Comparison of ENCODE assay signal across 8 mouse cellular contexts in the genomic region with DNA sequence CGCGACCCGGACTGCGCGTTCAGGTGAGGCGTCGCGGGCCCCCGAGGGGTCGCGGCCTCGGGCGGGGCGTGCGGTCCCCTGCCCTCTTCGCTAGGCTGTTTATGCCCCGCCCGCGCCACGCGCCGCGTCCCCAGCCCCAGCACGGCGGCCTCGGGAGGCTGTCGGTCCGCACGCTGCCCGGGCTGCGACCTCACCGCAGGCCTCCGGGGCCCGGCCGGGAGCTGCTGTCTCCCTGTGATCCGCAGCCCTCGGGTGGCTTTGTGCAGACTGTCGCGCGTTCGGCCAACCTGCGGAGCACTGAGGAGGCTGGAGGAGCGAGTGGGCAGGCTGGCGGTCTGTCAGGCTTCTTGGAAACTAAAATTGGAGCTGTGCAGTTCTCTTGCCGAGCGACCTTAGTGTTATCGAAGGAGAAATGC. TPM values are rescaled to one million over a fixed set of nuclear protein-coding genes. Genes with fewer than 3 reads are reported as not detected.
DNase-seq lines count a peak whose midpoint lies in the region; ATAC-seq lines count a peak whose summit lies in the region.

No protein-coding gene starts in this region.

- peaks cover 25% of the 10 kb centered on the region for H3K4me1 ChIP-seq in hindbrain, embryonic 15.5 days (replicated peaks)
- H3K4me1 ChIP-seq in limb, embryonic 13.5 days: peaks cover 18% of the 10 kb centered on the region
- peaks cover 18% of the 10 kb centered on the region for H3K4me1 ChIP-seq in midbrain, embryonic 12.5 days

- ATAC-seq in frontal cortex, adult (ENCODE audit: low TSS enrichment): peak; percentile 55
- peak; percentile 75 for ATAC-seq in hindbrain, embryonic 15.5 days (ENCODE audit: low FRiP score, low read depth)
- no peak; the same call in none of the 2 replicates for ATAC-seq in limb, embryonic 13.5 days (ENCODE audit: low FRiP score, low read depth)
- no peak; the same call in 1 of the 2 replicates for ATAC-seq in midbrain, embryonic 12.5 days (ENCODE audit: low FRiP score, low read depth)

- no peaks in the 10 kb centered on the region for H3K36me3 ChIP-seq in hindbrain, embryonic 15.5 days
- no peaks in the 10 kb centered on the region for H3K36me3 ChIP-seq in limb, embryonic 13.5 days
- no peaks in the 10 kb centered on the region for H3K36me3 ChIP-seq in midbrain, embryonic 12.5 days

- H3K27me3 ChIP-seq in hindbrain, embryonic 15.5 days: no peaks in the 10 kb centered on the region
- no peaks in the 10 kb centered on the region for H3K27me3 ChIP-seq in limb, embryonic 13.5 days
- no peaks in the 10 kb centered on the region for H3K27me3 ChIP-seq in midbrain, embryonic 12.5 days

- H3K27ac ChIP-seq in hindbrain, embryonic 15.5 days (replicated peaks): peak overlapping the region; percentile 86
- H3K27ac ChIP-seq in limb, embryonic 13.5 days: peak overlapping the region; percentile 83; the same call in 1 of the 2 replicates
- H3K27ac ChIP-seq in midbrain, embryonic 12.5 days (replicated peaks): peak overlapping the region; percentile 76

- no peaks in the 10 kb centered on the region for H3K9me3 ChIP-seq in hindbrain, embryonic 15.5 days
- no peaks in the 10 kb centered on the region for H3K9me3 ChIP-seq in limb, embryonic 13.5 days
- H3K9me3 ChIP-seq in midbrain, embryonic 12.5 days: no peaks in the 10 kb centered on the region

- peak overlapping the region; percentile 62 for H3K4me2 ChIP-seq in hindbrain, embryonic 15.5 days
- H3K4me2 ChIP-seq in limb, embryonic 13.5 days (replicated peaks): peak overlapping the region; percentile 77
- H3K4me2 ChIP-seq in midbrain, embryonic 12.5 days (replicated peaks): peak overlapping the region; percentile 76

- DNase-seq in thymus, postnatal 14 days: peak; percentile 69
- DNase-seq in thymus, postnatal 0 days (ENCODE audit: low spot score): no peak
- peak; percentile 63 to 74 for DNase-seq in cerebellum, adult 18-20 months
- peak; percentile 43 to 45 for DNase-seq in spleen, postnatal 36 days (ENCODE audit: low spot score in 2 of 2)

- under 1% methylated on average over 43 of the region's 47 CpGs for WGBS in hindbrain, embryonic 15.5 days
- under 1% methylated on average over 47 of the region's 47 CpGs for WGBS in limb, embryonic 13.5 days
- under 1% methylated on average over 45 of the region's 47 CpGs for WGBS in midbrain, embryonic 12.5 days

- H3K4me3 ChIP-seq in hindbrain, embryonic 15.5 days: peak overlapping the region; percentile 92
- H3K4me3 ChIP-seq in limb, embryonic 13.5 days: peak overlapping the region; percentile 94
- H3K4me3 ChIP-seq in midbrain, embryonic 12.5 days: peak overlapping the region; percentile 70

- H3K9ac ChIP-seq in hindbrain, embryonic 15.5 days: peak overlapping the region; percentile 75
- H3K9ac ChIP-seq in limb, embryonic 13.5 days: peak overlapping the region; percentile 93
- peak overlapping the region; percentile 86 for H3K9ac ChIP-seq in midbrain, embryonic 12.5 days (replicated peaks)

RNA-seq across cellular contexts. Expression of a gene that starts 0.4 kb away (rescaled TPM):
- polyA plus RNA-seq in thymus, postnatal 0 days (2015; fragmentation: Nextera tagmentation; extraction: Ambion mirVana): 7.3 and 7.7 TPM in 2 replicates
- polyA plus RNA-seq in hindbrain, embryonic 15.5 days (2015; fragmentation: Nextera tagmentation; extraction: Ambion mirVana): 8.9 and 9.6 TPM in 2 replicates
- polyA plus RNA-seq in limb, embryonic 13.5 days (2015; fragmentation: Nextera tagmentation; extraction: Ambion mirVana): 10.3 and 11.6 TPM in 2 replicates
- 13.3 and 14.0 TPM in 2 replicates for polyA plus RNA-seq in midbrain, embryonic 12.5 days (2016; fragmentation: Nextera tagmentation; extraction: Ambion mirVana)

Comparison
In these comparisons a context has a peak if more than half of its experiments do, and no peak if none do; other contexts are left out.
1. ATAC-seq: peak in frontal cortex, adult (single experiment) and hindbrain, embryonic 15.5 days (single experiment); none in limb, embryonic 13.5 days (single experiment) and midbrain, embryonic 12.5 days (single experiment).
2. Peak in every context shown above with its lines, with median percentiles within 50 percentile points of each other: H3K27ac ChIP-seq, H3K4me2 ChIP-seq, H3K4me3 ChIP-seq and H3K9ac ChIP-seq.